Mouse (Mus musculus): ENCODE data around the gene Prg4. TPM values are rescaled to one million over a fixed set of nuclear protein-coding genes. Genes with fewer than 3 reads are reported as not detected.

The Prg4 gene
- 0.65 and 0.66 TPM in 2 replicates for polyA plus RNA-seq (2016; fragmentation: Nextera tagmentation; extraction: Ambion mirVana)

- WGBS: 89% methylated on average over 3 of the region's 3 CpGs
- H3K36me3 ChIP-seq: no peaks in the 10 kb centered on the region
- H3K4me3 ChIP-seq: no peak within 1 kb of the TSS
- ATAC-seq (ENCODE audit: low FRiP score): no peak
- no peak within 1 kb of the TSS for H3K27ac ChIP-seq
- H3K4me1 ChIP-seq: no peaks in the 10 kb centered on the region
- no peaks in the 10 kb centered on the region for H3K9me3 ChIP-seq (replicated peaks)
- no peak within 1 kb of the TSS for H3K4me2 ChIP-seq (replicated peaks)
- H3K9ac ChIP-seq: no peak within 1 kb of the TSS
- no peaks in the 10 kb centered on the region for H3K27me3 ChIP-seq
Observed at GRCm38 (mm10) chr1:150466132-150466531, at the start of gene Prg4. Prg4 (minus strand) TSS chr1:150466165.

GRCm38 (mm10) chr1:150513041-150513440, 47.1 kb upstream of the Prg4 start:
- no peaks in the 10 kb centered on the region for H3K27me3 ChIP-seq
- 91% methylated on average over 2 of the region's 2 CpGs for WGBS
- H3K4me3 ChIP-seq: no peak overlapping the region
- H3K9ac ChIP-seq: no peak overlapping the region
- no peaks in the 10 kb centered on the region for H3K36me3 ChIP-seq
- no peak overlapping the region for H3K4me2 ChIP-seq (replicated peaks)
- H3K9me3 ChIP-seq (replicated peaks): no peaks in the 10 kb centered on the region
- no peak overlapping the region for H3K27ac ChIP-seq
- no peaks in the 10 kb centered on the region for H3K4me1 ChIP-seq
- ATAC-seq (ENCODE audit: low FRiP score): no peak

GRCm38 (mm10) chr1:150505794-150506193, 39.8 kb upstream of the Prg4 start:
- Histone ChIP-seq H3K4me1 (no peaks in the 10 kb centered on the region), H3K27ac (no peak overlapping the region), H3K27me3 (no peaks in the 10 kb centered on the region), H3K4me2 (replicated peaks) (no peak overlapping the region), H3K9ac (no peak overlapping the region), H3K4me3 (no peak overlapping the region), H3K36me3 (no peaks in the 10 kb centered on the region), H3K9me3 (replicated peaks) (no peaks in the 10 kb centered on the region)
- 70% methylated on average over 2 of the region's 2 CpGs for WGBS
- ATAC-seq (ENCODE audit: low FRiP score): no peak

- H3K4me3 ChIP-seq: no peak overlapping the region
- WGBS: 89% methylated on average over 4 of the region's 4 CpGs
- no peak for ATAC-seq (ENCODE audit: low FRiP score)
Observed at GRCm38 (mm10) chr1:150503321-150503720, 37.4 kb upstream of the Prg4 start.

GRCm38 (mm10) chr1:150498177-150498576, 32.2 kb upstream of the Prg4 start:
- no peaks in the 10 kb centered on the region for H3K36me3 ChIP-seq
- H3K9ac ChIP-seq: no peak overlapping the region
- WGBS: 85% methylated on average over 2 of the region's 2 CpGs
- H3K27ac ChIP-seq: no peak overlapping the region
- H3K27me3 ChIP-seq: no peaks in the 10 kb centered on the region
- peaks cover 9% of the 10 kb centered on the region for H3K9me3 ChIP-seq (replicated peaks)
- no peaks in the 10 kb centered on the region for H3K4me1 ChIP-seq
- ATAC-seq (ENCODE audit: low FRiP score): no peak
- no peak overlapping the region for H3K4me3 ChIP-seq
- H3K4me2 ChIP-seq (replicated peaks): no peak overlapping the region

More at GRCm38 (mm10) chr1:150503321-150503720, 37.4 kb upstream of the Prg4 start:
- no peaks in the 10 kb centered on the region for H3K36me3 ChIP-seq
- no peak overlapping the region for H3K27ac ChIP-seq
- no peak overlapping the region for H3K4me2 ChIP-seq (replicated peaks)
- H3K9ac ChIP-seq: no peak overlapping the region
- no peaks in the 10 kb centered on the region for H3K4me1 ChIP-seq
- H3K9me3 ChIP-seq (replicated peaks): peaks cover 6% of the 10 kb centered on the region
- no peaks in the 10 kb centered on the region for H3K27me3 ChIP-seq

GRCm38 (mm10) chr1:150497690-150498089, 31.7 kb upstream of the Prg4 start:
- Histone ChIP-seq H3K27ac (no peak overlapping the region), H3K9ac (no peak overlapping the region), H3K4me3 (no peak overlapping the region), H3K9me3 (replicated peaks) (peaks cover 9% of the 10 kb centered on the region), H3K4me1 (no peaks in the 10 kb centered on the region), H3K27me3 (no peaks in the 10 kb centered on the region), H3K4me2 (replicated peaks) (no peak overlapping the region), H3K36me3 (no peaks in the 10 kb centered on the region)
- 71% methylated on average over 2 of the region's 2 CpGs for WGBS
- no peak for ATAC-seq (ENCODE audit: low FRiP score)

GRCm38 (mm10) chr1:150496626-150497302, 30.8 kb upstream of the Prg4 start:
- Histone ChIP-seq H3K27ac (no peak overlapping the region), H3K4me1 (no peaks in the 10 kb centered on the region), H3K27me3 (no peaks in the 10 kb centered on the region), H3K4me3 (no peak overlapping the region), H3K4me2 (replicated peaks) (no peak overlapping the region), H3K9me3 (replicated peaks) (peaks cover 9% of the 10 kb centered on the region), H3K36me3 (no peaks in the 10 kb centered on the region), H3K9ac (no peak overlapping the region)
- no peak for ATAC-seq (ENCODE audit: low FRiP score)
- WGBS: 81% methylated on average over 6 of the region's 6 CpGs

GRCm38 (mm10) chr1:150489148-150489547, 23.2 kb upstream of the Prg4 start:
- Histone ChIP-seq H3K27ac (no peak overlapping the region), H3K27me3 (no peaks in the 10 kb centered on the region), H3K4me2 (replicated peaks) (no peak overlapping the region), H3K36me3 (no peaks in the 10 kb centered on the region), H3K9me3 (replicated peaks) (no peaks in the 10 kb centered on the region), H3K4me3 (no peak overlapping the region), H3K9ac (no peak overlapping the region), H3K4me1 (no peaks in the 10 kb centered on the region)
- 91% methylated on average over 2 of the region's 2 CpGs for WGBS
- no peak for ATAC-seq (ENCODE audit: low FRiP score)

- H3K4me1 ChIP-seq: no peaks in the 10 kb centered on the region
- no peaks in the 10 kb centered on the region for H3K27me3 ChIP-seq
- ATAC-seq (ENCODE audit: low FRiP score): no peak
- H3K36me3 ChIP-seq: no peaks in the 10 kb centered on the region
- H3K9me3 ChIP-seq (replicated peaks): no peaks in the 10 kb centered on the region
- H3K4me3 ChIP-seq: no peak overlapping the region
- 71% methylated on average over 5 of the region's 5 CpGs for WGBS
- H3K27ac ChIP-seq: no peak overlapping the region
- no peak overlapping the region for H3K9ac ChIP-seq
- H3K4me2 ChIP-seq (replicated peaks): no peak overlapping the region
Observed at GRCm38 (mm10) chr1:150480674-150481073, 14.7 kb upstream of the Prg4 start.

GRCm38 (mm10) chr1:150472525-150472924, 6.6 kb upstream of the Prg4 start:
- H3K27me3 ChIP-seq: no peaks in the 10 kb centered on the region
- H3K4me2 ChIP-seq (replicated peaks): no peak overlapping the region
- ATAC-seq (ENCODE audit: low FRiP score): no peak
- H3K9me3 ChIP-seq (replicated peaks): no peaks in the 10 kb centered on the region
- no peak overlapping the region for H3K4me3 ChIP-seq
- no peaks in the 10 kb centered on the region for H3K36me3 ChIP-seq
- no peak overlapping the region for H3K9ac ChIP-seq
- H3K27ac ChIP-seq: no peak overlapping the region
- 83% methylated on average over 7 of the region's 7 CpGs for WGBS
- H3K4me1 ChIP-seq: no peaks in the 10 kb centered on the region

GRCm38 (mm10) chr1:150469992-150470391, 4.0 kb upstream of the Prg4 start:
- Histone ChIP-seq H3K36me3 (no peaks in the 10 kb centered on the region), H3K4me3 (no peak overlapping the region), H3K9me3 (replicated peaks) (no peaks in the 10 kb centered on the region), H3K27ac (no peak overlapping the region), H3K4me2 (replicated peaks) (no peak overlapping the region), H3K4me1 (no peaks in the 10 kb centered on the region), H3K27me3 (no peaks in the 10 kb centered on the region), H3K9ac (no peak overlapping the region)
- 88% methylated on average over 3 of the region's 3 CpGs for WGBS
- ATAC-seq (ENCODE audit: low FRiP score): no peak

- Histone ChIP-seq H3K9ac (no peak overlapping the region), H3K27me3 (no peaks in the 10 kb centered on the region), H3K9me3 (replicated peaks) (no peaks in the 10 kb centered on the region), H3K4me1 (no peaks in the 10 kb centered on the region), H3K4me2 (replicated peaks) (no peak overlapping the region), H3K36me3 (no peaks in the 10 kb centered on the region), H3K4me3 (no peak overlapping the region), H3K27ac (no peak overlapping the region)
- ATAC-seq (ENCODE audit: low FRiP score): no peak
- WGBS: 89% methylated on average over 10 of the region's 10 CpGs
Observed at GRCm38 (mm10) chr1:150465364-150465763, 601 bp downstream of the Prg4 start.

GRCm38 (mm10) chr1:150463691-150464090, 2.3 kb downstream of the Prg4 start:
- no peak overlapping the region for H3K4me2 ChIP-seq (replicated peaks)
- H3K4me3 ChIP-seq: no peak overlapping the region
- H3K27me3 ChIP-seq: no peaks in the 10 kb centered on the region
- no peak for ATAC-seq (ENCODE audit: low FRiP score)
- no peaks in the 10 kb centered on the region for H3K36me3 ChIP-seq
- H3K9me3 ChIP-seq (replicated peaks): no peaks in the 10 kb centered on the region
- no peak overlapping the region for H3K9ac ChIP-seq
- 92% methylated on average over 4 of the region's 4 CpGs for WGBS
- no peaks in the 10 kb centered on the region for H3K4me1 ChIP-seq
- H3K27ac ChIP-seq: no peak overlapping the region
